Mouse (Mus musculus) c-Kit-positive CD71-positive TER-119-positive erythroid progenitor cells, embryonic 14.5 days (primary cell): ENCODE data around the gene Spdl1.
A peak's percentile ranks its signal among the peaks of the same experiment; 100 is the strongest.

Experiments
- DNase-seq: peaks from one replicate; pipeline ENCODE4 v3.0.0-alpha.2; 2013; ENCODE audit warnings: low spot score

The Spdl1 gene

GRCm38 (mm10) chr11:34833318-34834086, at the start of gene Spdl1:
TSS of gene Spdl1 (minus strand) at chr11:34833641.
- peak; percentile 98 for DNase-seq

GRCm38 (mm10) chr11:34881528-34881927, 48.1 kb upstream of the Spdl1 start:
- no peak for DNase-seq

GRCm38 (mm10) chr11:34879678-34880077, 46.2 kb upstream of the Spdl1 start:
- no peak for DNase-seq

- no peak for DNase-seq
Observed at GRCm38 (mm10) chr11:34873861-34874260, 40.4 kb upstream of the Spdl1 start.

- DNase-seq = no peak
Observed at GRCm38 (mm10) chr11:34872432-34872831, 39.0 kb upstream of the Spdl1 start.

GRCm38 (mm10) chr11:34871991-34872390, 38.5 kb upstream of the Spdl1 start:
- DNase-seq = no peak

GRCm38 (mm10) chr11:34871456-34871855, 38.0 kb upstream of the Spdl1 start:
- no peak for DNase-seq

- DNase-seq = no peak
Observed at GRCm38 (mm10) chr11:34868626-34869025, 35.2 kb upstream of the Spdl1 start.

GRCm38 (mm10) chr11:34865741-34866270, 32.4 kb upstream of the Spdl1 start:
- no peak for DNase-seq

GRCm38 (mm10) chr11:34865181-34865580, 31.7 kb upstream of the Spdl1 start:
- no peak for DNase-seq

GRCm38 (mm10) chr11:34856652-34857051, 23.2 kb upstream of the Spdl1 start:
- DNase-seq = no peak

GRCm38 (mm10) chr11:34846268-34846652, 12.8 kb upstream of the Spdl1 start:
- DNase-seq = no peak

GRCm38 (mm10) chr11:34845567-34846267, 12.3 kb upstream of the Spdl1 start:
- DNase-seq = no peak

GRCm38 (mm10) chr11:34843517-34843916, 10.1 kb upstream of the Spdl1 start:
- peak; percentile 8 for DNase-seq

GRCm38 (mm10) chr11:34840283-34840682, 6.8 kb upstream of the Spdl1 start:
- no peak for DNase-seq

GRCm38 (mm10) chr11:34839051-34839450, 5.6 kb upstream of the Spdl1 start:
- DNase-seq = no peak

GRCm38 (mm10) chr11:34836272-34836671, 2.8 kb upstream of the Spdl1 start:
- DNase-seq = no peak

- peak; percentile 8 for DNase-seq
Observed at GRCm38 (mm10) chr11:34832678-34833077, 763 bp downstream of the Spdl1 start.

- no peak for DNase-seq
Observed at GRCm38 (mm10) chr11:34827803-34828202, 5.6 kb downstream of the Spdl1 start.

GRCm38 (mm10) chr11:34826940-34827339, 6.5 kb downstream of the Spdl1 start:
- no peak for DNase-seq

- DNase-seq = no peak
Observed at GRCm38 (mm10) chr11:34824791-34825190, 8.7 kb downstream of the Spdl1 start.

GRCm38 (mm10) chr11:34814767-34815166, 18.7 kb downstream of the Spdl1 start:
- no peak for DNase-seq

- DNase-seq = no peak
Observed at GRCm38 (mm10) chr11:34814319-34814718, 19.1 kb downstream of the Spdl1 start.
